Mouse (Mus musculus) lung, postnatal 0 days (tissue): ENCODE results near the gene Smagp.

ENCODE experiments used
- CTCF ChIP-seq: IDR thresholded peaks from 2 replicates; pipeline ENCODE4 v1.5.1; 2016; ENCODE audit warnings: antibody characterized with exemption, mild to moderate bottlenecking
- EP300 ChIP-seq: IDR thresholded peaks from 2 replicates; pipeline ENCODE4 v1.6.1; 2016; ENCODE audit warnings: antibody characterized with exemption, mild to moderate bottlenecking, control low read depth

DNA sequence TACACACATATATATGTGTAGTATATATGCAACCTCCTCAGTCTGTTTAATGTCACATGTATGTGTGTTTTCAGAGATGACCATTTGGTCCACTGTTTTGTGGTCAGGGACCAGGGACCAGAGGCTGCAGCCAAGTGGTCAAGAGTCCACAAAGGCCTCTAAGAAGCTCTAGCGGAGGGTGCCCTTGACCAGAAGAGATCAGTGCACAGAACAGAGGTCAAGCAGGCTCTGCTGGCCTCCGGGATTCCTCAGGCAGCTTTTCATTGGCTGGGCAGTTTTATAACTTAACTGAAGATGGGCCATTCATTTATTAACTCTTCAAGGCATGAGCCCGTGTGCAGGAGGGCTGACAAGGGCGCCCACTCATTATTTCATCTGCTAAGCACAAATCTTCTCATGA is 49.6 kb downstream of the Smagp start:
- TF ChIP-seq CTCF (no peak), EP300 (no peak)
